Mouse (Mus musculus) megakaryocyte, embryonic 14.5 days (primary cell): ENCODE data around the gene Dut.

ENCODE experiments used
- FLI1 ChIP-seq: IDR thresholded peaks from 2 replicates; pipeline ENCODE4 v1.6.1; 2012; ENCODE audit warnings: low read length, inconsistent platforms, mixed read lengths
- GATA1 ChIP-seq: IDR thresholded peaks from 3 replicates; pipeline ENCODE4 v1.6.1; 2012; ENCODE audit warnings: mixed read lengths, low read length, inconsistent platforms, borderline replicate concordance

DNA sequence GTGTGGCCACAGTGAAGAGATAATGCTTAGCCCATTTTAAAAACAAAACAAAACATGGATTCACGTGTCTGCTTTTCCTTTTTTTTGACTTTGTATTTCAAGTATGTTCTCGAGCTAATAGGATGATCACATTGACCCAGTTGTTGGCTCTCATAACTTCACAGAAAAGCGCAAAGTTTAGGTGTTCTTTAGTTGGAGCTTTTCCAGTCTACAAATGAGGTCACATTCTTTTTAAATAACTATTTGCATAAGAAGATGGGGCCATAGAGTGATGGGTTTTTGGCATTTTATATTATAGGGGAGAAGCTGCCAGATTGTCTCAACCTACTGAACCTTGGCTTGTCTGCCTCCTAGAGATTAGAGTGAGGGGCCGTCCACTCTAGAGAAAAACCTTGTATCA, 2.3 kb downstream of the Dut start:
- TF ChIP-seq GATA1 (no peak), FLI1 (no peak)
